Mouse (Mus musculus) lung, adult 2 months (tissue): ENCODE data around the gene Msh3. TPM values are rescaled to one million over a fixed set of nuclear protein-coding genes. Genes with fewer than 3 reads are reported as not detected.
"Not testable (repeated sequence)": the region's sequence is repeated elsewhere in the genome, so short reads cannot be mapped to it uniquely, and the experiment has no call there.

Experiments
- DNase-seq: peaks from one replicate; pipeline ENCODE4 v3.0.0; 2022
- H3K4me1 ChIP-seq: fragments of 200-500 bp; 2 replicates; pipeline ENCODE4 v1.6.1; 2011; ENCODE audit warnings: low read length; ENCODE audit not compliant: control insufficient read depth, insufficient read depth
- H3K4me3 ChIP-seq: fragments of 200-500 bp; replicated peaks from 2 replicates; pipeline ENCODE3; 2011; ENCODE audit warnings: low read depth, mild to moderate bottlenecking, control low read depth, low read length; ENCODE audit errors: extremely low read depth
- CTCF ChIP-seq: fragments of 200-500 bp; IDR thresholded peaks from 2 replicates; pipeline ENCODE4 v1.5.1; 2011; ENCODE audit warnings: mild to moderate bottlenecking, low read length, control low read depth; ENCODE audit not compliant: insufficient read depth
- POLR2A ChIP-seq: fragments of 200-500 bp; IDR thresholded peaks from 2 replicates; pipeline ENCODE4 v1.6.1; 2011; ENCODE audit warnings: low read depth, mild to moderate bottlenecking, control low read depth, low read length, borderline replicate concordance; ENCODE audit errors: extremely low read depth
- WGBS: fragments of 180-500 bp; shearing (Covaris S2); methylation state at CpG from one replicate; pipeline ENCODE4 v1.1.7; 2018; 5-methylcytosine and 5-hydroxymethylcytosine counted together
- polyA plus RNA-seq: library from polyadenylated mRNA; depleted of rRNA; stranded (reverse); fragments of >200 nt; gene quantifications from 2 replicates; pipeline ENCODE4 v1.2.3, GENCODE M21; 2012; rRNA removed

The Msh3 gene
- polyA plus RNA-seq, result 1.8 and 3.2 TPM in 2 replicates

GRCm38 (mm10) chr13:92354456-92355271 lies at the start of gene Msh3, which contains the start of gene Dhfr:
Msh3 (minus strand) TSS chr13:92355003.
Dhfr (plus strand) TSS chr13:92354726.
- TF ChIP-seq CTCF, result peak; percentile 49; the same call in 1 of the 2 replicates
- TF ChIP-seq POLR2A, result peak; percentile 39; the same call in 1 of the 2 replicates
- under 1% methylated on average over 75 of the region's 76 CpGs for WGBS
- Histone ChIP-seq H3K4me1 (peaks cover 2% of the 10 kb centered on the region; the same call in 1 of the 2 replicates), H3K4me3 (peak within 1 kb of the TSS; percentile 94)
- DNase-seq, result peak; percentile 98

DNA sequence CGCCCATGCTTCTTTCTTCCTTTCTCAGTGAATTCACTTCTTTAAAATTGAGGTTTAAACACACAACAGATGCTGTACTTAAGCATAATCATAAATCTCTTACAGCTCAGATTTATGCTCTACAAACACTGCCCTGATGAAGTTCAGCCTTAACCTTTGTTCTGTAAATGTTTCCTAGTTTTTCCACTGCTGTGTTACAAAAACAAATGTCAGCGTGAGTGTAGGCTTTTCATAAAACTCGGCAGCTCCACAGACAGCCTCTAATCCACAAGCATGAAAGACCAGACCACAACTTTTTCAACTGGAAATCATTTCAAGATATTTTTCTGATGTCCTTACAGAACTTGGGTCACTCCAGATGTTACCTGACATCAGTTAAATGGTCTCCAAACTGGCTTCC lies 48.7 kb upstream of the Msh3 start:
- Histone ChIP-seq H3K4me3 (no peak overlapping the region), H3K4me1 (no peaks in the 10 kb centered on the region)
- 83% methylated on average over 3 of the region's 3 CpGs for WGBS
- TF ChIP-seq POLR2A, result no peak
- no peak for TF ChIP-seq CTCF
- DNase-seq, result no peak

DNA sequence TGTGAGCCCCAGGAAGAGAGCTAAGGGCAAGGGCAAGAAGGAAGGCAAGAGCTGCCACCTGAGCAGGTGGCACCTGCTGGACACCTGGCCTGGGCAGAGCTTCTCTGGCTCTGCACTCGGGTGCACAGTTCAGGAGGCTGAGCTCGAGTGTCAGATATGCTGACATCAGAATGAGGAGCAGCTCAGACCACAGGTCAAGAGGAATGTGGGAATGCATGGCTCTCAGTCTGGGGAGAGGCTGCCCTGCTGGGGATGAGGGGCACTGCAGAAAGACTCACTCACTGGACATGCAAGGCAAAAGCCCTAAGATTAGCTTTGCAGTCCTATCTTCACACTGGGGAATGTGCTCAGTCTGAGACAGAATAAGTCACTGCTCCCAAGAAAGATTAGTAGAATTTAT lies 47.3 kb upstream of the Msh3 start:
- 35% methylated on average over 2 of the region's 2 CpGs for WGBS
- no peak for DNase-seq
- H3K4me3 ChIP-seq, result no peak overlapping the region
- TF ChIP-seq CTCF (no peak), POLR2A (no peak)
- H3K4me1 ChIP-seq, result no peaks in the 10 kb centered on the region

DNA sequence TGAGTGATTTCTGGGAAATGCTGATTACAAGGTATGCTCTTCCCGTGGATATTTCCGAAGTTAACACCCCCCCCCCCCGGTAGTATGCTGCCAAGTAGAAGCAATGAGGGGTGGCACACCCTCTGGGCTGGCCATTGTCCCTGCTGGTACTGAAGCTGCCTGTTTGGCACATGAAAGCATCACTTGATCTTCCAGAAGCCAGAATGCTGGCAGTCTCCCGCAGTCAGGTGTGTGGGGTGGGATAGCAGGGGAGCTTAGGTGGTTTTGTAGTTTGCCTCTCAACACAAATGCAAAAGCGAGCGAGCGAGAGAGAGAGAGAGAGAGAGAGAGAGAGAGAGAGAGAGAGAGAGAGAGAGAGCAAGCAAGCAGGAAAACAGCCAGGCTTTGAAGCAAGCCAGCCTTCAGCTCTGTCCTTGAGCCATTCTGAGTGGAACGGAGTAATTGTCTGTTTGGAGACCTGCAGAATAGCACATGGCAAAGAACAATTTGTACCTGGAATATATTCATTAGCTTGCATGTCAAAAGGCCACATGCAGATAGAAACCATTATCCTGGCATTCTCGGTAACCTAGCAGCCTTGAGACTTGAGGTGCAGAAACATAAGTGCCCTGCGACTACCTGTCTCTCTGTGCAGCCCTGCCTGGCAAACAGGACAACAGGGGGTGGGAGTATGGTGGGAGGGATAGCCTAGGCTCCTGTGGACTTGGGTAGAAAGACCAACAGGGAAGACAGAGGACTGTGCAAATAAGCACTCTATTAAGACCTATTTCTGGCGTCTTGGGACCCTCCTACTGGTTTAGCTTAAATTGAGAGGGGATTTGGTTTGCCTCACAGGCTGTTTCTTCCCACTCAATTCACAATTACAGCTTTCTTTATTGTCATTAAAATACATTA lies 43.9 kb upstream of the Msh3 start:
- WGBS, result 74% methylated on average over 11 of the region's 11 CpGs
- no peaks in the 10 kb centered on the region for H3K4me1 ChIP-seq
- H3K4me3 ChIP-seq, result no peak overlapping the region
- TF ChIP-seq CTCF, result no peak
- no peak for DNase-seq

- H3K4me1 ChIP-seq, result no peaks in the 10 kb centered on the region
- 64% methylated on average over 12 of the region's 12 CpGs for WGBS
- DNase-seq, result no peak
- no peak for TF ChIP-seq CTCF
- TF ChIP-seq POLR2A, result no peak
- no peak overlapping the region for H3K4me3 ChIP-seq
Observed at GRCm38 (mm10) chr13:92393047-92393661, 38.4 kb upstream of the Msh3 start.

DNA sequence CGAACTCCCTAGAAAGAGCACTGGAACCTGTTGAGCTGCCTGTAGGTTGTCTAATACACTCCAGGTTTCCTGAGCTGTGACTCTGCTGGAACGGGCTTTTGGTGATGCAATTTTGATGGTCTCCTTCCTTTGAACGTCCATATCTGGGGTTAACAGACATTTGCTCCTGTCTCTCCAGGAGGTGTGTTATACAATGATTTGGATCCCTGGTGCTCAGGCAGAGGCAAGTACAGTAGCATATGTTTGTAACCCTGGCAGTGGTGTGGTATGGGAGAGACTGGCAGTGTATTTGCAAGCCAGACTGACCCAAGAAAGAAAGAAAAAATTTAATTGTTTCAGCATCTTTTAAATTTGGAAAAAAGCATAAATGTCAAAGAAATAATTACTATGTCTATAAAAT lies 32.6 kb upstream of the Msh3 start:
- no peak for TF ChIP-seq POLR2A
- no peak for TF ChIP-seq CTCF
- Histone ChIP-seq H3K4me1 (no peaks in the 10 kb centered on the region), H3K4me3 (no peak overlapping the region)
- WGBS, result 80% methylated on average over 3 of the region's 3 CpGs
- no peak for DNase-seq

GRCm38 (mm10) chr13:92371466-92371865 lies 16.7 kb upstream of the Msh3 start:
- WGBS, result 96% methylated on average over 6 of the region's 6 CpGs
- DNase-seq, H3K4me3 ChIP-seq, H3K4me1 ChIP-seq: not testable (repeated sequence)

DNA sequence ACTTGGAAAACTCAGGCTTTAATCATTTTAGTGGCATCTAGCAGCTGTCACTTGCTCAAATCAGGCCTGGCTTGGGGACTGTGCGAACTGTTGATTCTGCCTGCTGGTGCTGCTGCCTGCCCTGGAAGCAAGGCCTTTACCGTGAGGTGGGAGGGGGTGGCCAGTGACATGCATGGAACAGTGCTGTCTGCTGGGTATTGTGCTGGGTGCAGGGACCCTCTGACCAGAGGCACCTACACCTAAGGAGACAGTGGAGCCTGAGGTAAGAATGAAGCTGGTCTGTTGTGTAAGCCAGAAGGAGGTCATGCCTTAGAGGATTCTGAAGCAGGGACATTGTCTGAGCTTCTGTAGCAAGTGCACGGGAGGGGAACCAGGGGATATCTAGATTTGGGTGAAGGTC lies 16.0 kb upstream of the Msh3 start:
- TF ChIP-seq POLR2A, result no peak
- no peak for TF ChIP-seq CTCF
- Histone ChIP-seq H3K4me3 (no peak overlapping the region), H3K4me1 (no peaks in the 10 kb centered on the region)
- WGBS, result 86% methylated on average over 3 of the region's 3 CpGs
- DNase-seq, result no peak

DNA sequence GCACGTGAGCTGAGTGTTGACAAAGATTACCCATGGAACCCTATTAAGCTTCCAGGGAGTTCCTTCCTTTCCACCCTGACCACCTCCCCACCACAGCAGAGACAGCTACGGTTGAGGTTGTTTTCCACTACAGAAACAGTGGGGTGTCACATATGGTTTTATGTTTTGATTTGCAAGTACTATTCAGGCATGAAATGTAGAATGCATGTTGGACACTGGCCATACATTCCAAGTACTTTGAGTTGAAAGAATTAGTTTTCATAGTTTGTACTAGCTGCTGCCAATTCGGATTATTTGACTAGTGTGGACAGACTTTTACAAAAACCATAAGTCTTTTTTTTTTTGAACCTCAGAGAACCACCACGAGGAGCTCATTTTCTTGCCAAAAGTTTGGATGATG lies 10.5 kb upstream of the Msh3 start:
- no peaks in the 10 kb centered on the region for H3K4me1 ChIP-seq
- no peak overlapping the region for H3K4me3 ChIP-seq
- no peak for TF ChIP-seq CTCF
- TF ChIP-seq POLR2A, result no peak
- 65% methylated on average over 4 of the region's 4 CpGs for whole genome bisulfite sequencing
- DNase-seq, result no peak
